Mouse (Mus musculus): ENCODE measurements around the gene Svep1. TPM values are rescaled to one million over a fixed set of nuclear protein-coding genes. Genes with fewer than 3 reads are reported as not detected.

The Svep1 gene
- polyA plus RNA-seq, 1 experiment from 2014 or later: 0.69 TPM

- ATAC-seq: no peak
- no peaks in the 10 kb centered on the region for H3K4me1 ChIP-seq
- no peak overlapping the region for H3K27ac ChIP-seq
- no peak overlapping the region for H3K9ac ChIP-seq
- H3K4me3 ChIP-seq: no peak overlapping the region
- 80% methylated on average over 4 of the region's 4 CpGs for WGBS (ENCODE audit: insufficient replicate concordance)
- no peaks in the 10 kb centered on the region for H3K36me3 ChIP-seq
- H3K9me3 ChIP-seq (replicated peaks): no peaks in the 10 kb centered on the region
- H3K27me3 ChIP-seq (replicated peaks): no peaks in the 10 kb centered on the region
- H3K4me2 ChIP-seq: no peak overlapping the region
These were observed 129.1 kb downstream of the Svep1 start for GRCm38 (mm10) chr4:58077536-58077935.

- no peak overlapping the region for H3K4me3 ChIP-seq
- H3K9me3 ChIP-seq (replicated peaks): peaks cover 4% of the 10 kb centered on the region; the same call in 1 of the 2 replicates
- no peak overlapping the region for H3K9ac ChIP-seq
- no peak overlapping the region for H3K4me2 ChIP-seq
- H3K27ac ChIP-seq: no peak overlapping the region
- ATAC-seq: no peak
- no peaks in the 10 kb centered on the region for H3K36me3 ChIP-seq
- WGBS (ENCODE audit: insufficient replicate concordance): 78% methylated on average over 12 of the region's 12 CpGs
- H3K4me1 ChIP-seq: no peaks in the 10 kb centered on the region
- no peaks in the 10 kb centered on the region for H3K27me3 ChIP-seq (replicated peaks)
These were observed 133.8 kb downstream of the Svep1 start for GRCm38 (mm10) chr4:58072888-58073287.

GRCm38 (mm10) chr4:58068886-58069285, 137.8 kb downstream of the Svep1 start:
- ATAC-seq: no peak
- no peak overlapping the region for H3K27ac ChIP-seq
- WGBS (ENCODE audit: insufficient replicate concordance): 70% methylated on average over 5 of the region's 5 CpGs

GRCm38 (mm10) chr4:58064721-58065120, 141.9 kb downstream of the Svep1 start:
- Histone ChIP-seq H3K27me3 (replicated peaks) (no peaks in the 10 kb centered on the region), H3K4me1 (no peaks in the 10 kb centered on the region), H3K4me2 (no peak overlapping the region), H3K9me3 (replicated peaks) (no peaks in the 10 kb centered on the region), H3K36me3 (no peaks in the 10 kb centered on the region), H3K9ac (no peak overlapping the region), H3K4me3 (no peak overlapping the region), H3K27ac (no peak overlapping the region)
- no peak for ATAC-seq
- 35% methylated on average over 2 of the region's 2 CpGs for WGBS (ENCODE audit: insufficient replicate concordance)

More at GRCm38 (mm10) chr4:58068886-58069285, 137.8 kb downstream of the Svep1 start:
- Histone ChIP-seq H3K4me1 (no peaks in the 10 kb centered on the region), H3K9ac (no peak overlapping the region), H3K9me3 (replicated peaks) (peaks cover 4% of the 10 kb centered on the region; the same call in 1 of the 2 replicates), H3K4me3 (no peak overlapping the region), H3K36me3 (no peaks in the 10 kb centered on the region), H3K4me2 (no peak overlapping the region), H3K27me3 (replicated peaks) (no peaks in the 10 kb centered on the region)

GRCm38 (mm10) chr4:58062933-58063332, 143.7 kb downstream of the Svep1 start:
- Histone ChIP-seq H3K36me3 (no peaks in the 10 kb centered on the region), H3K9me3 (replicated peaks) (no peaks in the 10 kb centered on the region), H3K9ac (no peak overlapping the region), H3K27me3 (replicated peaks) (no peaks in the 10 kb centered on the region), H3K27ac (no peak overlapping the region), H3K4me1 (no peaks in the 10 kb centered on the region), H3K4me3 (no peak overlapping the region), H3K4me2 (no peak overlapping the region)
- ATAC-seq: no peak
- 56% methylated on average over 1 of the region's 1 CpGs for WGBS (ENCODE audit: insufficient replicate concordance)

GRCm38 (mm10) chr4:58055653-58056052, 151.0 kb downstream of the Svep1 start:
- Histone ChIP-seq H3K4me3 (no peak overlapping the region), H3K4me2 (no peak overlapping the region), H3K4me1 (no peaks in the 10 kb centered on the region), H3K27ac (no peak overlapping the region), H3K36me3 (no peaks in the 10 kb centered on the region), H3K9me3 (replicated peaks) (no peaks in the 10 kb centered on the region), H3K9ac (no peak overlapping the region), H3K27me3 (replicated peaks) (no peaks in the 10 kb centered on the region)
- ATAC-seq: no peak

GRCm38 (mm10) chr4:58054441-58054840, 152.2 kb downstream of the Svep1 start:
- ATAC-seq: no peak
- H3K36me3 ChIP-seq: no peaks in the 10 kb centered on the region
- H3K9me3 ChIP-seq (replicated peaks): no peaks in the 10 kb centered on the region
- H3K27me3 ChIP-seq (replicated peaks): no peaks in the 10 kb centered on the region
- no peak overlapping the region for H3K9ac ChIP-seq
- no peak overlapping the region for H3K27ac ChIP-seq
- no peak overlapping the region for H3K4me3 ChIP-seq
- 72% methylated on average over 5 of the region's 5 CpGs for WGBS (ENCODE audit: insufficient replicate concordance)
- H3K4me2 ChIP-seq: no peak overlapping the region
- H3K4me1 ChIP-seq: no peaks in the 10 kb centered on the region

GRCm38 (mm10) chr4:58050746-58051145, 155.9 kb downstream of the Svep1 start:
- Histone ChIP-seq H3K9ac (no peak overlapping the region), H3K4me2 (no peak overlapping the region), H3K36me3 (no peaks in the 10 kb centered on the region), H3K4me1 (no peaks in the 10 kb centered on the region), H3K27me3 (replicated peaks) (no peaks in the 10 kb centered on the region), H3K4me3 (no peak overlapping the region), H3K9me3 (replicated peaks) (no peaks in the 10 kb centered on the region), H3K27ac (no peak overlapping the region)
- 46% methylated on average over 8 of the region's 8 CpGs for WGBS (ENCODE audit: insufficient replicate concordance)
- ATAC-seq: no peak

- Histone ChIP-seq H3K27ac (no peak overlapping the region), H3K4me3 (no peak overlapping the region), H3K4me2 (no peak overlapping the region), H3K9me3 (replicated peaks) (no peaks in the 10 kb centered on the region), H3K27me3 (replicated peaks) (no peaks in the 10 kb centered on the region), H3K4me1 (no peaks in the 10 kb centered on the region), H3K9ac (no peak overlapping the region), H3K36me3 (no peaks in the 10 kb centered on the region)
- ATAC-seq: no peak
- 61% methylated on average over 8 of the region's 8 CpGs for WGBS (ENCODE audit: insufficient replicate concordance)
These were observed 156.4 kb downstream of the Svep1 start for GRCm38 (mm10) chr4:58050276-58050675.

GRCm38 (mm10) chr4:58044833-58045232, 161.8 kb downstream of the Svep1 start:
- no peak for ATAC-seq
- WGBS (ENCODE audit: insufficient replicate concordance): 75% methylated on average over 6 of the region's 6 CpGs
- Histone ChIP-seq H3K36me3 (no peaks in the 10 kb centered on the region), H3K9me3 (replicated peaks) (no peaks in the 10 kb centered on the region), H3K4me1 (no peaks in the 10 kb centered on the region), H3K9ac (no peak overlapping the region), H3K27me3 (replicated peaks) (no peaks in the 10 kb centered on the region), H3K27ac (no peak overlapping the region), H3K4me3 (no peak overlapping the region), H3K4me2 (no peak overlapping the region)

GRCm38 (mm10) chr4:58044356-58044755, 162.3 kb downstream of the Svep1 start:
- no peak for ATAC-seq
- no peak overlapping the region for H3K27ac ChIP-seq
- no peak overlapping the region for H3K9ac ChIP-seq
- H3K9me3 ChIP-seq (replicated peaks): no peaks in the 10 kb centered on the region
- H3K4me1 ChIP-seq: no peaks in the 10 kb centered on the region
- no peak overlapping the region for H3K4me2 ChIP-seq
- no peak overlapping the region for H3K4me3 ChIP-seq
- no peaks in the 10 kb centered on the region for H3K27me3 ChIP-seq (replicated peaks)
- WGBS (ENCODE audit: insufficient replicate concordance): 73% methylated on average over 3 of the region's 3 CpGs
- H3K36me3 ChIP-seq: no peaks in the 10 kb centered on the region

- Histone ChIP-seq H3K27me3 (replicated peaks) (no peaks in the 10 kb centered on the region), H3K4me2 (no peak overlapping the region), H3K4me3 (no peak overlapping the region), H3K27ac (no peak overlapping the region), H3K9ac (no peak overlapping the region), H3K4me1 (no peaks in the 10 kb centered on the region), H3K9me3 (replicated peaks) (no peaks in the 10 kb centered on the region), H3K36me3 (no peaks in the 10 kb centered on the region)
- WGBS (ENCODE audit: insufficient replicate concordance): 78% methylated on average over 2 of the region's 2 CpGs
- ATAC-seq: no peak
These were observed 166.6 kb downstream of the Svep1 start for GRCm38 (mm10) chr4:58040093-58040492.

- Histone ChIP-seq H3K4me1 (no peaks in the 10 kb centered on the region), H3K4me2 (no peak overlapping the region), H3K9me3 (replicated peaks) (no peaks in the 10 kb centered on the region), H3K27me3 (replicated peaks) (no peaks in the 10 kb centered on the region), H3K4me3 (no peak overlapping the region), H3K9ac (no peak overlapping the region), H3K36me3 (no peaks in the 10 kb centered on the region), H3K27ac (no peak overlapping the region)
- ATAC-seq: no peak
- WGBS (ENCODE audit: insufficient replicate concordance): 74% methylated on average over 6 of the region's 6 CpGs
These were observed 169.5 kb downstream of the Svep1 start for GRCm38 (mm10) chr4:58037096-58037705.

Measured in liver, embryonic 12.5 days (tissue).